Mouse (Mus musculus) mouse trophoblast stem cell (cell line): Measurements from ENCODE around the gene Cep19.
"Not testable (repeated sequence)": the region's sequence is repeated elsewhere in the genome, so short reads cannot be mapped to it uniquely, and the experiment has no call there.

ENCODE experiments used
- in situ Hi-C, 2 experiments: fragments of 300-500 bp; cut with MseI, MboI; formaldehyde crosslinking; loops; 2 replicates in 1 of 2; 3 replicates in 1 of 2; pipeline ENCODE4 v1.15.1; 2025

Gene Cep19

DNA sequence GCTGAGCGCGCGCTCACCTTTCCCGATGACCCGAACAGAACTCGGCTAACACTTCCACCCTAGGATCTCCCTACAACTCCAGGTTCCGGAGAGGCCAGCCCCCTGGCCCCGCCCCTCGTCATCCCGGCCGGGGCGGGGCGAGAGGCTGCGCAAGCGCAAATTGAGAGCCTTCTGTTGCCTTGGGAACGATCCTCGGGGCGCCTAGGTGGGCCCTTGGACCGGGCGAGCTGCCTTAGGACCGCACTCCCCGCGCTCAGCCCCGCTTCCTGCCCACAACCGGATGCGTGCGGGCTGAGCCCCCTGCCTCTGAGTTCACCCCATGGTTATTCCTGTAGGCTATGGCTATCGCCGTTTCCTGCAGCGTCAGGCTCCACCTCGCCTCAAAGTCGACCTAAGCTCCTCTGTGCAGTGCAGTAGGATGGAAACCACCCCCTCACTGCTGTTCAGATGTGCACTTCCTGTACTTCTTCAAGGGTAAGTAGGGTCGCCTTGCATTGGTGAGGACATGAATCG, at the start of gene Cep19, which contains the start of gene Pigx:
Gene Cep19 (plus strand): TSS at position 163 of the 513 bp plus-strand sequence.
Gene Pigx (minus strand): TSS at position 103 of the 513 bp plus-strand sequence.
- in situ Hi-C loops, result no loop called here

DNA sequence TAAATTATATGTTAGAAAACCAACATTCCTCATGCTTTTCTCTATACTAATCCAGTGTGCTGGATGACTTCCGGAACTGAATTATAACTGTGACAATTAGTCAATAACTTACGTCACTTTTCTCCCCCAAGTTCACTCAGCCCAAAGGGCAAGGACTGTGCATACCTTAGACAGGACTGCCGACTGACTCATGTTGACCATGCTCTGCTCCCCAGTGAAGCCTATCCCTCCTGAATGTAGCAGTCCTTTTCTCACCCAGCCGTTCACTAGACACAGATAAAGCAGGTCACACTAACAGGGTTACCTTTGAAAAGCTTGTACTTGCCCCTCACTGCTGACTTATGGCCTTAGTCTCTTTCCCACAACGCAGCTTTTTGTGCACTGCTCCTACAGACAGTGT, 40.8 kb upstream of the Cep19 start:
- in situ Hi-C loops, result no loop called here

- in situ Hi-C loops, result no loop called here
These were observed 39.6 kb upstream of the Cep19 start for GRCm38 (mm10) chr16:32059840-32060523.

- in situ Hi-C loops, result no loop called here
These were observed 37.4 kb upstream of the Cep19 start for GRCm38 (mm10) chr16:32062226-32062625.

- in situ Hi-C loops, result no loop called here
These were observed 35.7 kb upstream of the Cep19 start for GRCm38 (mm10) chr16:32063900-32064299.

- in situ Hi-C loops, result no loop called here
These were observed 32.7 kb upstream of the Cep19 start for GRCm38 (mm10) chr16:32066899-32067298.

DNA sequence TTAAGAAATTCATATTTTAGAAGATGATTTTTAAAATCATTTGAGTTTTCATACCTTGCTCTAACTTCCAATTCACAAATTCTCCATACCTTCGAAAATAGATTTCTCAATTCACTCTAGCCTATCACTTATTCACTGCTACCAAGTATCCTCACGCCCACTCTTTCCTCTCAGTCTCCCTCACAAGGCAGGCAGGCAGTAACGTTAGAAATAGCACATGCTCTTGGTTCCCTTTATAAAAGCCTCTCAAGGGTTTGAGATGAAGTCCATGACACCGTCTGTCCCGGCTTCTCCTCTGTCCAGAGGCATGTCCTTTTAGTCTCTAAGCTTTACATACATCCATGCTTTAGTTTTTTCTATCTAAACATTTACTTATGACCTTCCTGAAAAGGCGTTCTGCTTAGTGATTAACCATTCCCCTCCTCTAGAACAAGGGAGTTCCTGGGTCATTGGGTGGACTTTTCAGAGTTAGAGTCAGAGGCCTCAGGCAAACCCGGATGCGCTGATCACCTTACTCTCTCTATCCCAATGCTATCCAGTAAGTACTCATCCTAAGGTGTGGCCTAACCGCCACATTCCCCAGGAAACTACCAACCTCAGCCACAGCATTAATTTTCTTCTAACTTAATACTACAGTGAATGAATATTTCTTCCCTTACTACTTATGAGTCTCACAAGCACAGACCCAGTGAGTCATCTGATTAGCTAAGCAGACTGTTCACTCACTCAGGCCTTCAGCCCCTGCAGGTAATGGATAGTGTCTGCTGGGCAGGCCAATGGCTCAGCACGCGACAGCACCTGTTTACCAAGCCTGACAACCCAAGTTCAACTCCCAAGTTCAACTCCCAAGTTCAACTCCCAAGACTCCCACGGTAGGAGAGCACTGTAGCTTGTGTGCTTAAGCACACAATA, 31.0 kb upstream of the Cep19 start:
- in situ Hi-C loops, result no loop called here

GRCm38 (mm10) chr16:32070070-32070469, 29.5 kb upstream of the Cep19 start:
- in situ Hi-C loops, result not testable (repeated sequence)

DNA sequence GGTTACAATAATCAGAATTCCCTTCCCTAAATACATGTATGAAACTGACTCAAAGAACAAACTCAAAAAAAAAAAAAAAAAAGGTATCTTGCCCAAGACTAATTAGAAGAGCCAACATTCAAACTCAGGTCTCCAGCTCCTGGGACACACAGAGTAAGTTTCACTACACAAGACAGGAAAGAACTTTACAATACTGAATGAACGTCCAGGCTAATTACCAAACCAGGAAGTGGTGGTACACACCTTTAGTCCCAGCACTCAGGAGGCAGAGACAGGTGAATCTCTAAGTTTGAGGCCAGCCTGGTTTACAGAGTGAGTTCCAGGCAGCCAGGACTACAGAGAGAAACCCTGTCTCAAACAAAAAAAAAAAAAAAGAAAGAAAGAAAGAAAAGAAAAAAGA, 23.8 kb upstream of the Cep19 start:
- in situ Hi-C loops, result no loop called here

GRCm38 (mm10) chr16:32076406-32076805, 23.2 kb upstream of the Cep19 start:
- in situ Hi-C loops, result no loop called here

- in situ Hi-C loops, result no loop called here
These were observed 21.8 kb upstream of the Cep19 start for GRCm38 (mm10) chr16:32077648-32078407.

DNA sequence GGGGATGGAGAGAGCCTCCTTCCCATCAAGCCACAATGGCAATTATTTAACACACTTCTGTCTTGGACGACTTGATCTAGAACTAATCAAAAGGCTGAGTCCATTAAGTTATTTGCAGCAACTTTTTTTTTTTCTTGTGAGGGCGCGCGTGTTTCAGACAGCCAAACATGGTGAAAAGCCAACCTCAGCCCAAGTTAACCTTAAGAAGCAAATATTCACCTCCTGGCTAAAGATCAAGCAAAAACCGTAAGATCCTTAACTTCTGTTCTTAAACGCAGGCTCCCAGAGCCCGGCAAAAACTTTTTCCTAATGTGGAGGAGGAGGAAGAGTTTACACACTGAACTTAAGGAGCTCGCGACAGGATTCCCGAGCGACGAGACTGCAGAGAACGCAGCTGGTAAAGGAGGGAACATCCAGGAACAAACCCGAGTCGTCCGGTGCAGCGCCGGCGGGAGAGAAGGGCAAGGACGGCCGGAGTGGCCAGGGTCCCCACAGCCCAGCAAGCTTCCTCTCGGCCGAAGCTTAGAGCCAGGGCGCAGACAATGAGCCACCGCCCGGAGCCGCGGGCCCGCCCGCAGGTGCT, 21.1 kb upstream of the Cep19 start:
- in situ Hi-C loops, result no loop called here

DNA sequence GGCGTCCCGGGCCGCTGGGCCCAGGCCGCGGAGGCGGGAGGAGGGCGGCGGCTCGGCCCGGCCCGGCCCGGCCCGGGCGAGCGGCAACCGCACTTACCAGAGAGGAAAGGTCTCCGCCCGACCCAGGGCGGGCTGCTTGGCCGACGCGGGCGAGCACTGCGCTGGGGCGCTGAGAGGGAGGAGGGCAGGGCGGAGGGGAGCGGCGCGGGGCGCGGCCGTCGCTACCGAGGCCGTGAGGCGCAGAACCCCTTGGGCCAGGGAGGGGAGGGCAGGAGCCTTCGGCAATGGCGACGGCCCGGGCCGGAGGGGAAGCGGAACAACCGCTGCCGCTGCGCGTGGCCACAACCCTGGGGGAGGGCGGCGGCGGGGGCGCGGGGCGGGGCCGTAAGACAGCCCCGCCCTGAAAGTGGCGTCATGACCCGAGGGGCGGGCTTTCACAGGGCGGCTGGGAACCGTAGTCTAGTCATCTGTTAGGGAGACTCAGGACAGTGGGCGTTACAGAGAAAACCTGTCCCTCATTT, 20.5 kb upstream of the Cep19 start, which contains the start of gene Pak2:
Gene Pak2 (minus strand): TSS at position 352 of the 521 bp plus-strand sequence.
- in situ Hi-C loops, result no loop called here

DNA sequence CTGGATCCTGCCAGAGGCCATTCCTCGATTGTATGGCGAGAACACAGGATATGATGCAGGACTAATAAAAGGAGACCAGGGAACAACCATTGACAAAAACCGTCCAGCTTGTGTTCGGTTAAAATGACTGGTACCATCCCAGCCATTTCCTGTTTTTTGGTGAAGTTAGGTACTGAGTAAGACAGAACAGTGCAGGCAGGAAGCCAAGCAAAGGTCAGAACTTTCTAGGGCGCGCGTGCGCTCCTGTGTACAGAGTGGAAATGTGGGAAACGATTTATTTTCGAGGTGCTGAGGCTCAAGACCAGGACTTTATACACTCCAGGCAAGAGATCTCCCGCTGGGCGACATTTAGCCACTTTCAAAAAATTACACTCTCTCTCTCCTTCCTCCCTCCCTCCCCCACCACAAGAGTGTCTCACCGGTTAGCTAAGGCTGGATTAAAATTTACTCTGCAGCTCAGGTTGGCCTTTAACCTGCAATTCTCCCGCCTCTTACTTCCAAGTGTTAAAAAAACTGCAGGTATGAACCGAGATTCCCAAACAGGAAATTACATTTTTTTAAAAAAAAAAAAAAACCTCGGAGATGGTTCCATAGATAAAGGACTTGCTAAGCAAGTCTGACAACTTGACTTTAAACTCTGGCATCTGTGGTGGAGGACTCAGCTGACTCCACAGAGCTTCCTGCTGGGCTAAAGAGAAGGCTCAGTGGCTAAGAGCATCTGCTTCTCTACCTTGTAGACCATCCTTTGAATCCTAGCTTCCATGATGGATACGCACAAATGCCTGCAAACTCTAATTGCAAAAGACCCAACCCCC, 11.8 kb upstream of the Cep19 start:
- in situ Hi-C loops, result no loop called here

- in situ Hi-C loops, result no loop called here
These were observed 8.1 kb upstream of the Cep19 start for GRCm38 (mm10) chr16:32091466-32091865.

- in situ Hi-C loops, result not testable (repeated sequence)
These were observed 1.8 kb upstream of the Cep19 start for GRCm38 (mm10) chr16:32097757-32098156.

DNA sequence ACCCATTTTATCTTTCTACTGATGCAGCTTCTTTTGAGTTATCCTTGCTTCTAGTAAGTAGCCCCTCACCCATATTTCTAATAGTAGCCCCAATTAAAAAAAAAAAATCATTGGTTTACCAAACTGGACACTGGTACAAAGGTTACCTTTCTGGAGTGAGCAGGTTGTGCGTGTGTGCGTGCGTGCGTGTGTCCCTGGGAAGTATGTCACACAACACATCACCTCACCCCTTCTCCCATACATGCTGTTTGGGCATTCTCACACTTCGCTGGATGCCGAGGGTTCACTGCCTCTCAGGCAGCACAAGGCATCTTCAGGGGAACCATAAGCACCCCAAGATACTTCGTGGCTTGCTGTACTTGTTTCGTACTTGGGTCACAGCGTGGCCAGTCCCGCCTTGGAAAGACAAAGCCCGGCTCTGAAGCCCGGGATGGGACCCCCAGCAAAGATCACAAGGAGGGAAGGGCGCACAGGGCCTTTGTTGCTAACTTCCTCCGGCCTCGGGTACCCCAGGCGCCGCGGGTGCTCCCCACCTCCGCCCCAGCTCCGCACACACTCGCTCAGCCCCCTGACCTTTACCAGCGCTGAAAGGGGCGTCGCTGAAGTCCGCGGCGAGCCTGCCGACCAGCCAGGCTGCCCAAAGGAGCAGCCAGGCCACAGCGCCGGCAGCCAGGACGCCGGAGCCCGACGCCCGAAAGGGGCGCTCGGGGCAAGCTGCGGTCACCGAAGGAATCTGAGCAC, 533 bp upstream of the Cep19 start:
- in situ Hi-C loops, result no loop called here

- in situ Hi-C loops, result no loop called here
These were observed 2.7 kb downstream of the Cep19 start for GRCm38 (mm10) chr16:32102295-32102694.

GRCm38 (mm10) chr16:32105698-32106097, 6.1 kb downstream of the Cep19 start:
- in situ Hi-C loops, result no loop called here
